Mouse (Mus musculus) neural tube, embryonic 13.5 days (tissue): ENCODE results near the gene Gadd45gip1. TPM values are rescaled to one million over a fixed set of nuclear protein-coding genes. Genes with fewer than 3 reads are reported as not detected.

Experiments used
- ATAC-seq: fragments of 200-750 bp; cut with Nextera tagmentation; 2 replicates; pipeline ENCODE4 v1.8.0; 2017; ENCODE audit warnings: low read depth, mild to moderate bottlenecking, moderate TSS enrichment, moderate library complexity
- H3K27ac ChIP-seq: fragments of 300-500 bp; sonication (generic); replicated peaks from 2 replicates; pipeline ENCODE4 v1.5.1; 2015; ENCODE audit warnings: moderate library complexity, mild to moderate bottlenecking, inconsistent platforms
- H3K27me3 ChIP-seq: fragments of 300-500 bp; sonication (generic); 2 replicates; pipeline ENCODE4 v1.6.1; 2015; ENCODE audit warnings: mild to moderate bottlenecking, inconsistent platforms
- H3K36me3 ChIP-seq: fragments of 300-500 bp; sonication (generic); 2 replicates; pipeline ENCODE4 v1.6.1; 2015; ENCODE audit warnings: mild to moderate bottlenecking, inconsistent platforms
- H3K4me1 ChIP-seq: fragments of 300-500 bp; sonication (generic); replicated peaks from 2 replicates; pipeline ENCODE4 v1.6.1; 2015; ENCODE audit warnings: inconsistent platforms
- H3K4me2 ChIP-seq: fragments of 300-500 bp; sonication (generic); 2 replicates; pipeline ENCODE4 v1.6.1; 2015; ENCODE audit warnings: inconsistent platforms, mild to moderate bottlenecking, moderate library complexity
- H3K4me3 ChIP-seq: fragments of 300-500 bp; sonication (generic); 2 replicates; pipeline ENCODE4 v1.5.1; 2015; ENCODE audit warnings: mild to moderate bottlenecking, inconsistent platforms
- H3K9ac ChIP-seq: fragments of 300-500 bp; sonication (generic); 2 replicates; pipeline ENCODE4 v1.6.1; 2015; ENCODE audit warnings: moderate library complexity, mild to moderate bottlenecking, inconsistent platforms
- H3K9me3 ChIP-seq: fragments of 300-500 bp; sonication (generic); 2 replicates; pipeline ENCODE4 v1.6.1; 2016; ENCODE audit warnings: inconsistent platforms
- WGBS: fragments of 180-500 bp; shearing (Covaris S2); methylation state at CpG from one replicate; pipeline ENCODE4 v1.1.7; 2015; 5-methylcytosine and 5-hydroxymethylcytosine counted together
- polyA plus RNA-seq: library from polyadenylated mRNA; unstranded; fragments of >200 nt; fragmentation: Nextera tagmentation; extraction: Ambion mirVana; gene quantifications from 2 replicates; pipeline ENCODE4 v1.2.1, GENCODE M21; 2015

The Gadd45gip1 gene
- polyA plus RNA-seq, 1 experiment from 2014 or later = 39.8 TPM

- H3K36me3 ChIP-seq = peaks cover 50% of the 10 kb centered on the region
- no peak overlapping the region for H3K9ac ChIP-seq
- no peaks in the 10 kb centered on the region for H3K27me3 ChIP-seq
- H3K4me1 ChIP-seq = peaks cover 67% of the 10 kb centered on the region
- H3K9me3 ChIP-seq = no peaks in the 10 kb centered on the region
- no peak overlapping the region for H3K4me3 ChIP-seq
- peak overlapping the region; percentile 84 for H3K27ac ChIP-seq
- H3K4me2 ChIP-seq = peak overlapping the region; percentile 21; the same call in 1 of the 2 replicates
- peak; percentile 16; the same call in 1 of the 2 replicates for ATAC-seq
- 68% methylated on average over 10 of the region's 10 CpGs for WGBS
Measured at GRCm38 (mm10) chr8:84834866-84835855, 3.8 kb downstream of the Gadd45gip1 start.

- H3K9ac ChIP-seq = peak overlapping the region; percentile 38; the same call in 1 of the 2 replicates
- peak overlapping the region; percentile 5; the same call in 1 of the 2 replicates for H3K4me2 ChIP-seq
- H3K36me3 ChIP-seq = peaks cover 64% of the 10 kb centered on the region
- peaks cover 64% of the 10 kb centered on the region for H3K4me1 ChIP-seq
- no peak overlapping the region for H3K4me3 ChIP-seq
- no peaks in the 10 kb centered on the region for H3K27me3 ChIP-seq
- H3K9me3 ChIP-seq = no peaks in the 10 kb centered on the region
- peak overlapping the region; percentile 65 for H3K27ac ChIP-seq
- ATAC-seq = no peak
- 62% methylated on average over 8 of the region's 8 CpGs for WGBS
Measured at GRCm38 (mm10) chr8:84837149-84837911, 6.0 kb downstream of the Gadd45gip1 start.

GRCm38 (mm10) chr8:84837912-84838470 lies 6.7 kb downstream of the Gadd45gip1 start:
- no peaks in the 10 kb centered on the region for H3K9me3 ChIP-seq
- no peak for ATAC-seq
- peak overlapping the region; percentile 38; the same call in 1 of the 2 replicates for H3K9ac ChIP-seq
- peaks cover 66% of the 10 kb centered on the region for H3K4me1 ChIP-seq
- peaks cover 70% of the 10 kb centered on the region for H3K36me3 ChIP-seq
- 77% methylated on average over 15 of the region's 15 CpGs for WGBS
- no peaks in the 10 kb centered on the region for H3K27me3 ChIP-seq
- peak overlapping the region; percentile 65 for H3K27ac ChIP-seq
- no peak overlapping the region for H3K4me3 ChIP-seq
- no peak overlapping the region for H3K4me2 ChIP-seq

- WGBS = 87% methylated on average over 5 of the region's 5 CpGs
- no peak overlapping the region for H3K4me3 ChIP-seq
- no peak for ATAC-seq
- H3K27me3 ChIP-seq = no peaks in the 10 kb centered on the region
- no peak overlapping the region for H3K4me2 ChIP-seq
- no peak overlapping the region for H3K9ac ChIP-seq
- 0 out of 2 replicates have a peak overlapping the region, but pooled peaks have one; percentile 65 for H3K27ac ChIP-seq
- H3K4me1 ChIP-seq = peaks cover 66% of the 10 kb centered on the region
- peaks cover 75% of the 10 kb centered on the region for H3K36me3 ChIP-seq
- no peaks in the 10 kb centered on the region for H3K9me3 ChIP-seq
Measured at GRCm38 (mm10) chr8:84838513-84838912, 7.2 kb downstream of the Gadd45gip1 start.

GRCm38 (mm10) chr8:84839411-84839810 lies 8.1 kb downstream of the Gadd45gip1 start:
- Histone ChIP-seq H3K4me1 (peaks cover 66% of the 10 kb centered on the region), H3K9me3 (no peaks in the 10 kb centered on the region), H3K4me2 (peak overlapping the region; percentile 60), H3K4me3 (peak overlapping the region; percentile 88), H3K36me3 (peaks cover 76% of the 10 kb centered on the region), H3K27me3 (no peaks in the 10 kb centered on the region), H3K9ac (peak overlapping the region; percentile 95), H3K27ac (peak overlapping the region; percentile 89; the same call in 1 of the 2 replicates)
- no peak for ATAC-seq
- 92% methylated on average over 2 of the region's 2 CpGs for WGBS

GRCm38 (mm10) chr8:84839875-84840247 lies 8.5 kb downstream of the Gadd45gip1 start:
- Histone ChIP-seq H3K27me3 (no peaks in the 10 kb centered on the region), H3K9me3 (no peaks in the 10 kb centered on the region), H3K9ac (peak overlapping the region; percentile 95), H3K27ac (peak overlapping the region; percentile 89), H3K4me1 (peaks cover 66% of the 10 kb centered on the region), H3K4me3 (peak overlapping the region; percentile 88), H3K36me3 (peaks cover 76% of the 10 kb centered on the region), H3K4me2 (peak overlapping the region; percentile 60)
- no peak for ATAC-seq
- 4% methylated on average over 7 of the region's 7 CpGs for WGBS

GRCm38 (mm10) chr8:84840248-84840999 lies 9.1 kb downstream of the Gadd45gip1 start, which contains the start of gene Rad23a:
Gene Rad23a, minus strand, starts transcription at chr8:84840665.
- Histone ChIP-seq H3K9me3 (no peaks in the 10 kb centered on the region), H3K4me3 (peak within 1 kb of the TSS; percentile 88), H3K27ac (peak within 1 kb of the TSS; percentile 89), H3K36me3 (peaks cover 77% of the 10 kb centered on the region), H3K4me1 (peaks cover 66% of the 10 kb centered on the region), H3K9ac (peak within 1 kb of the TSS; percentile 95), H3K27me3 (no peaks in the 10 kb centered on the region), H3K4me2 (peak within 1 kb of the TSS; percentile 60)
- peak; percentile 96 for ATAC-seq
- under 1% methylated on average over 55 of the region's 55 CpGs for WGBS

- Histone ChIP-seq H3K9ac (no peak overlapping the region), H3K4me3 (no peak overlapping the region), H3K9me3 (no peaks in the 10 kb centered on the region), H3K4me1 (peaks cover 57% of the 10 kb centered on the region), H3K27me3 (no peaks in the 10 kb centered on the region), H3K36me3 (peaks cover 67% of the 10 kb centered on the region), H3K4me2 (no peak overlapping the region), H3K27ac (0 out of 2 replicates have a peak overlapping the region, but pooled peaks have one; percentile 89)
- WGBS = 67% methylated on average over 1 of the region's 1 CpGs
- ATAC-seq = no peak
Measured at GRCm38 (mm10) chr8:84841514-84841913, 10.2 kb downstream of the Gadd45gip1 start.

- peaks cover 46% of the 10 kb centered on the region for H3K4me1 ChIP-seq
Measured at GRCm38 (mm10) chr8:84844397-84845070, 13.2 kb downstream of the Gadd45gip1 start.

GRCm38 (mm10) chr8:84845355-84846093 lies 14.2 kb downstream of the Gadd45gip1 start:
- 18% methylated on average over 12 of the region's 12 CpGs for WGBS
- H3K9ac ChIP-seq = peak overlapping the region; percentile 96
- H3K27me3 ChIP-seq = no peaks in the 10 kb centered on the region
- H3K4me2 ChIP-seq = peak overlapping the region; percentile 90
- H3K36me3 ChIP-seq = peaks cover 45% of the 10 kb centered on the region
- peaks cover 42% of the 10 kb centered on the region for H3K4me1 ChIP-seq
- H3K9me3 ChIP-seq = no peaks in the 10 kb centered on the region
- ATAC-seq = no peak
- peak overlapping the region; percentile 92 for H3K4me3 ChIP-seq
- H3K27ac ChIP-seq = peak overlapping the region; percentile 92

More at GRCm38 (mm10) chr8:84844397-84845070, 13.2 kb downstream of the Gadd45gip1 start:
- H3K4me3 ChIP-seq = peak overlapping the region; percentile 92
- ATAC-seq = no peak
- H3K4me2 ChIP-seq = peak overlapping the region; percentile 90
- H3K27me3 ChIP-seq = no peaks in the 10 kb centered on the region
- H3K9me3 ChIP-seq = no peaks in the 10 kb centered on the region
- peaks cover 45% of the 10 kb centered on the region for H3K36me3 ChIP-seq
- H3K9ac ChIP-seq = peak overlapping the region; percentile 96
- 89% methylated on average over 9 of the region's 9 CpGs for WGBS
- 0 out of 2 replicates have a peak overlapping the region, but pooled peaks have one; percentile 4 for H3K27ac ChIP-seq
